Comparison of ENCODE assay signal across 8 mouse cellular contexts in genomic region chr11:32267188-32267884, GRCm38 (mm10). TPM values are rescaled to one million over a fixed set of nuclear protein-coding genes. Genes with fewer than 3 reads are reported as not detected.
A peak's percentile ranks its signal among the peaks of the same experiment; 100 is the strongest.
DNase-seq lines count a peak whose midpoint lies in the region; ATAC-seq lines count a peak whose summit lies in the region.

Gene Nprl3, minus strand, starts transcription at chr11:32267707.

- peak; percentile 96 for ATAC-seq in inflammation-experienced regulatory T-cells, adult 6 months
- ATAC-seq in megakaryocyte-erythroid progenitor cell, adult 5-6 weeks (replicated peaks; ENCODE audit: low FRiP score, low TSS enrichment, poor library complexity, severe bottlenecking) = peak; percentile 79

- intact Hi-C loops in gastrocnemius, postnatal 14 days (cut with DNase I; ENCODE audit: low total_unique reads) = no loop called here
- intact Hi-C loops in left cerebral cortex, postnatal 10 days (cut with DNase I) = no loop called here

- DNase-seq in adipocyte (ENCODE audit: low spot score) = peak; percentile 92
- DNase-seq in embryo, embryonic 10 days (ENCODE audit: low spot score) = peak; percentile 96
- DNase-seq in gastrocnemius, postnatal 14 days = peak; percentile 98
- peak; percentile 93 to 98 for DNase-seq in left cerebral cortex, postnatal 10 days (ENCODE audit: extremely low spot score in 1 of 2, low spot score in 2 of 2)
- peak; percentile 97 for DNase-seq in right cerebral cortex, postnatal 25 days
- peak; percentile 94 to 97 for DNase-seq in urinary bladder, postnatal 4 days (ENCODE audit: low spot score in 2 of 2)

RNA-seq across cellular contexts. Expression of gene Nprl3, which starts in this region (rescaled TPM):
- total RNA-seq in gastrocnemius, postnatal 14 days (2021) = 10 to 100 TPM; 17.8 to 19.2 TPM
- 10 to 100 TPM; 27.3 to 55.0 (median 45.7) TPM for polyA plus RNA-seq in inflammation-experienced regulatory T-cells, adult 6 months (2017; shearing (Covaris generic))
- total RNA-seq in left cerebral cortex, postnatal 10 days (2021) = 10 to 100 TPM; 55.9 to 60.0 TPM
- 45.7 and 65.0 TPM in 2 replicates for total RNA-seq in megakaryocyte-erythroid progenitor cell, adult 5-6 weeks (2014; fragmentation: Nextera tagmentation)
- total RNA-seq in megakaryocyte-erythroid progenitor cell, adult 5-6 weeks (2017) = 12.9 and 35.6 TPM in 2 replicates

Comparison
In these comparisons a context has a peak if more than half of its experiments do, and no peak if none do; other contexts are left out.
1. Peak in every context shown above with its lines: DNase-seq and ATAC-seq.